Mouse (Mus musculus) erythroblast, embryonic 14.5 days (primary cell): ENCODE measurements around the gene Carmil3.

ENCODE experiments used
- GATA1 ChIP-seq: IDR thresholded peaks from 2 replicates; pipeline ENCODE4 v1.6.1; 2012; ENCODE audit warnings: low read length, inconsistent platforms, mixed read lengths
- TAL1 ChIP-seq: IDR thresholded peaks from 3 replicates; pipeline ENCODE4 v1.6.1; 2012; ENCODE audit warnings: low read length, inconsistent platforms, mixed read lengths

GRCm38 (mm10) chr14:55477829-55478228, 12.6 kb upstream of the Carmil3 start:
- TF ChIP-seq GATA1 (no peak), TAL1 (no peak)
